Mouse (Mus musculus) induced T-regulatory cell, adult 2 months (primary cell): ENCODE data around the gene Uts2r.

Source experiments
- DNase-seq: peaks from one replicate; pipeline ENCODE4 v3.0.0-alpha.2; 2012; ENCODE audit warnings: low read depth

The Uts2r gene

DNA sequence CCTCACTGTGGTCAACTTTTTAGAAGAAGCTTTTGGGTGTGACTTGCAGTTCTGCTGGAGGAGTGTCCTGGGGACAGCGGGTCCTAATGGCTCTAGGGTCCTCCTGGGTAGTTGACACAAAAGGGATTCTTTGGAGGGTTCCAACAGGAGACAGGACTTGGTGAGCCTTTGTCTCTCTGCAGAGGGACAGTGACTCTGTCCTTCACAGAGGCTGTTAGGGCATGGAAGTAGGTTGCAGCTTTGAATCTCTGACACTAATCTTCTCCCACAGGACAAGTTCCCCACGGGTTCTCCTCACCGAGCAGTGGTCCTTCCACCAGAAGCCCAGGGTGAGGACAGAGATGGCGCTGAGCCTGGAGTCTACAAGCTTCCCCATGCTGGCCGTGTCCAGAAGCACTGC is at the start of gene Uts2r:
Gene Uts2r, plus strand, starts transcription at position 301 of the 400 bp plus-strand sequence.
- DNase-seq, result no peak

DNA sequence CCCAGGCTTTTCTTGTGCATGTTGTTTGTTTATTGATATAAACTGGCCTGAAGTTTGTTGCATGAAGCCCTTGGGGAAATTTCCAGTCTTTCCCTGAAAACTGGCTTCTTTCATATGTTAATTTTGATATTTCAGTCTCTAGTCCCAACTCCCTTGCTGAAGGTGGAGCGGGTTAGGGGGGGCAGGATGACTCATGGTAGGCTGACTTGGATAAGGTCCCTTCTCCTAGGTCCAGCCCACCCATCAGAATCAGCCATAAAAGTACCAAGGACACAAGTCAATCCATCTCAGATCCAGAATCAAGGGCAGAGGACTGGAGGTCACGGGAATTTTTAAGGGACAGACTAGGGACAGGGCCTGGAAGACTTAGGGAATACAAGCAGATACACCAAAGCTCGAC is 49.0 kb upstream of the Uts2r start:
- DNase-seq, result no peak

DNA sequence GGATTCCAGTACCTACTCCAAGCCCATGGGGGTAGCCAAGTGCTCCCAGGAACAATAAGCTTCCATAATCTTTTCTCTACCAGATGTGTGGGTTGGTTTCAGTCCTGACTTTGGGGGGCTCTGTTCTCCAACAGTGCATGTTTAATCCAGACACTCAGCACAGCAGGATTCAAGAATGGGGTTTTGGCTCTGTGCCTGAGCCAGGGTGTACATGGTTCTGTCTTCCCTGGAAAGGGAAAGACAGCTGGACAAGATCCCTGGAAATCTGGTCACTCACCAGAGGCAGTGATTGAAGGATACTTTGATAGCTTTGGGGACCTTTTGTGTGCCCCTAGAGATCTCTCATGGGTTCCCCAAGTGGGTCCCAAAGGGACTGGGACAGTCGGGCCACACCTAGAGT is 48.5 kb upstream of the Uts2r start:
- no peak for DNase-seq

DNA sequence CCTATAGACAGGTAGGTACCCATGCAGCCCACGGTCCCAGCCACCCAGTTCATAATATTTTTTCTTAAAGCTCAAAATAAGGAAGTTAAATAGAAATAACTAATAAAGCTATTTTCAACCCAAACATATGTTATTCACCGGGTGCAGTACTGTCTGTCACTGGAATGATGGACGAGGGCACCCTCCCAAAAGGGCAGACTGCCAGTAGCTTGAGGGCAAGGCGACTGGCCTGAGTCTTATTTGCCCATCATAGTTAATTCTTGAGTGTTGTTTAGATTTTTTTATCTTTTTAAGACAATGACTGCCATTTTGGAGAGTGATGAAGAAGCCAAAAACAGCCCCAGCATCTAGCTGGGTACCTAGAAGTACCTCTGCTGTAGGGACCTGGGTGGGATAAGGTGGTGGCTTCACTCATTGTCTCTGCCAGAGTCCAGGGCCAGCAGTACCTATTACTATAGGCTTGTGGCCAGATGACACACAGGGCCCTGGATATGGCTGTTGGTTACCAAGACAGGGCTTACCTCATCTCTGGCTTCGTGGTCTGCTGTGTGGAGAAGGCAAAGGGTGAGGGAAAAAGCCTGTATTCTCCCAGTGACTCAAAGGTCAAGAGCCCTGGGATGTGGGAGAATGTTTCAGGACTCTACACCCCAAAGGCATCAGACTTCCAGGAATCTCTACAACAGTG is 47.8 kb upstream of the Uts2r start:
- DNase-seq, result no peak

DNA sequence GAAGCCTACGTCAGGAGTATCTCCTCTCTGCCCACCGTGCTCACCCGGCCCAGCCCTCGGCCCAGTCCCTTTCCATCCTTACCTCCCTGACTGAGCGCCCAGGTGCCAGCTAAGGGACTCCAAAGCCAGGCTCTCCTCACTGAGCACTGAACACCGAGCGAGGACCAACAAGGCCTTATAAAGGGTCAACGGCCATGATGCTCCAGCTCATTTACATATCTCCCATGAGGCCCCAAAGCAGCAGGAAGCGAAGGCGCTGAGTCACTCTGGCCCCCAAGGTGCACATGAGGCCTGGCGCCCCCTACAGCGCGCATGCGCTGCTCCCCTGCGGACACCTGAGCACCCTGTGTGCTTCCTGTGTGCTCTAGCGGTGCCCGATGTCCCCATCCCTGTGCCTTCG is 42.0 kb upstream of the Uts2r start:
- DNase-seq, result no peak

DNA sequence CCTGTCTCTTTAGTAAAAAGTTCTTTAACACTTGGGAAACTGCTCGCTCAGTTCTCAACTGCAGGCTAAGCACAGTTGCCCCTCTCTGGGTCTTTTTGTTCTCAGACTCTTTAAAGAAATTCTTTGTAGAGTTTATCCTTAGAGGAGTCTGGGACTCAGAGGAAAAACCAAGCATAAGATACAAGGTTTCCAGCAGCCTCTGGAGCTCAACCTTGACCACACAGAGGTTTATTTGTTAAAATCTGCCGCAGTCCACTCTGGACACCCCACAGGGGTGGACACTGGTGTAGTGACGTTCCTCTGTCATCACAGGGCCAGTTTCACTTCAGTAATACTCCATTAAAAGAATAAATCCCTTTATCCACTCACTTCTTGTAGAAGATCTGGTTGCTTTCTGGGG is 41.5 kb upstream of the Uts2r start, which contains the start of gene Tex19.2:
Gene Tex19.2, minus strand, starts transcription at position 101 of the 400 bp plus-strand sequence.
- DNase-seq, result no peak

DNA sequence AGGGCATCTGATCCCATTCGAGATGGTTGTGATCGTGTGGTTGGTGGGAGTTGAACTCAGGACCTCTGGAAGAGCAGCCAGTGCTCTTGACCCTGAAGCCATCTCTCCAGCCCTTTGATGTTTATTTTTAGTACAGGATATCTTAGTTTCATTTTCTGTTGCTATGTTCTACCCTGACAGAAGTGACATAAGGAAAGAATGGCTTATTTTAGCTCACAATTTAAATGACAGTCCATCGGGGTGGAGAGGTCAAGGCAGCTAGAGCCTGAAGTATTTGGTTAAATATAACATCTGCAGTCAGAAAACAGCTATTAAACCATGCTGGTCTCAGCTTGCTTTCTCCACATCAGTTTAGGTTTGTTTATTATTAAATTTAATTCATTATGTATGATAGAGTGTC is 38.9 kb upstream of the Uts2r start:
- no peak for DNase-seq

DNA sequence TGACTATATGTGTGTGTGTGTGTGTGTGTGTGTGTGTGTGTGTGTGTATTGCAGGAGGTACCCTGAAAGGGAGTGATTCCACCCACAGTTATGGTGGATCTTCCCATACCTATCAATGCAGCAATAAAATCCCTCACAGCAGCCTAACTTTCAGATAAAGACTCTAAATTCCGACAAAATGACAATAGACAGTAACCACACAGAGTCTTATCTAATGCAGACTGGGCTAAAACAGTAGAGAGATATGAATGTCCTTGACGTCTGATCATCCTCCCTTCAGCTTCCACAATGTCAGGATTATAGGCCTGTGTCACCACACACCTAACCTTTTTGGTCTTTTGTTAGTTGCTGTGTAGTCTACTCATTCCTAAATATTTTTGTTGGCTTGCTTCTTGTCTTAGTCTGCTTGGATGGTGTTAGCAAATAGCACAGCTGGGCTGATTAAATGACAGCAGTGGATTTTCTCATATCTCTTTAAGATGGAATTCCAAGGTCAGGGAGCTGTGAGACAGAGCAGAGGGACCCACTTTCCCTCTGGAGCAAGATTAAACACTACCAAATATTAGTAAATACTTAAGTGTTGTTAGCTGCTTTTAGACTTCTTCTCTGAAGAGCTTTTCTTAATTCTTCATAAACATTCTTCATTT is 37.9 kb upstream of the Uts2r start:
- DNase-seq, result no peak

DNA sequence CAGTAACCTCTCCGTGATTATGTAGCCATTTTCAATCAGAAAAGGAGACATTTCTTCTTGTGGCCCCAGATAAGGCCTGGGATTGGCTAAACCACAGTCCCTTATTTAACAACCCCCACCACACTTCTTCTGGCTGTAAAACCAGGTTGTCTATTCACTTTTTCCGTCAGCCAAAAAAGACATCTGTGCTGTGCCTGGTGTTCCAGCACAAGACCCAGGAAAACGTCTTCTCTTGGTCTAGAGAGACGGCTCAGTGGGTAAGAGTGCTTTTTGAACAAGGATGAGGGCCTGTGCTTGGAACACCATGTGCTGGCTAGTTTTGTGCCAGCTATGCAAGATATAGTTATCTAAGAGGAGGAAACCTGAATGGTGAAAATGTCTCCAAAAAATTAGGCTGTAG is 36.6 kb upstream of the Uts2r start:
- no peak for DNase-seq

DNA sequence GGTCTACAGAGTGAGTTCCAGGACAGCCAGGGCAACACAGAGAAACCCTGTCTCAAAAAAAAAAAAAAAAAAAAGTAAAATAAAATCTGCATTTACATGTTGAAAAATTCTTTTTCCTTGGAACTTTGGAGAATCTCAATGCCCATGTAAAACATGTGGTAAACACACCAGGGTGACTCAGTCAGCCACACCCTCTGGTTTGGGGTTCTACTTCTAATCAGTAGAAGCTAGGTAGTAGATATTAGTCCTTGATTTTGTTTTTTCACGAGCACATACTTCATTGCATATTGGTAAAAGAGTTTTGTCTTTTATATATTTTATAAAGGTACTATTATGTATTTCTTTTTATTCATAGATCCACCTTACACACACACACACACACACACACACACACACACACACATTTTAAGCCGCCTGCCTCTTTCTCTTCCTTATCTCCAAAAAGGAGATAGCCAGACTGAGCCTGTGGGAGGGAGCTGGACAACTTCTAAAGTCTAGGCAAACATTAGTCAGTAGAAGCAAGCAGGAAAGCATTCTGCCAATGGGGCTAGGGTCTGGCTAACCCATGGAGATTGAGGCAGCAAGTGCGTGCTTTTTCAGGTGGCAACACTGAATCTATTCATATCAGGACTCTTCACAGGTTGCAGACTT is 34.4 kb upstream of the Uts2r start:
- no peak for DNase-seq

DNA sequence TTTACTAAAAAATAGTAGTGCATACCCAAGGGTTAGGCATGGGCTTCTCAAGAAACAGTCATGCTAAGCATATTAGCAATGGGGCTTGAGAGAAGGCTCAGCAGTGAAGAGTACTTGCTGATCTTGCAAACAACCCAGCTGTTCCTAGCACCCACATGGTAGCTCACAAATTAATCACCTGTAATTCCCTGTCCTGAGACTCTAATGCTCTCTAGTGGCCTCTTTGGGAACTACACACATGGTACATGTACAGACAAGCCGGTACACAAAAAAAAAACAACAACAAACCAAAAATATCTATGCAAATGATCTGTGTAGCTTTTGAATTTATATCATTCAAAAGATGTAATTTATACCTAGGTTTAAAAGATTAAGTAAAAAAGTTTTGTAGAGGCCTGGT is 33.7 kb upstream of the Uts2r start:
- peak; percentile 70 for DNase-seq

DNA sequence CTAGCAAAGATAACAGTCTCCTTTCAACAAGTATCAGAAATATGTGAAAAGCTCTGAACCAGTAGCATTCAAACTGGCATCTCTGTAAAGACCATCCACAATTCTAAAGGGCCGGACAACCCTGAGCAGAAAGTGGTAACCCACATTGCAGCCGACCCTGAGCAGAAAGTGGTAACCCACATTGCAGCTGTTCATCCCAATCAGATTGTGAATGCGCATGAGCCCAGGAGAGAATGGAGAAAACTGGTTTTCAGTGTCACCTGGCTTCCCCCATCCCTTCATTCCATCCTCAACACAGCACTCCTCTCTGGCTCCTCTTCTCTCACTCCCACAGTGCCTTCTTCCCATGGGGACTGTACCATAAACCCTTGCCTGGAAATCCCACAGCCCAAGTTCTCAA is 32.6 kb upstream of the Uts2r start:
- DNase-seq, result no peak

DNA sequence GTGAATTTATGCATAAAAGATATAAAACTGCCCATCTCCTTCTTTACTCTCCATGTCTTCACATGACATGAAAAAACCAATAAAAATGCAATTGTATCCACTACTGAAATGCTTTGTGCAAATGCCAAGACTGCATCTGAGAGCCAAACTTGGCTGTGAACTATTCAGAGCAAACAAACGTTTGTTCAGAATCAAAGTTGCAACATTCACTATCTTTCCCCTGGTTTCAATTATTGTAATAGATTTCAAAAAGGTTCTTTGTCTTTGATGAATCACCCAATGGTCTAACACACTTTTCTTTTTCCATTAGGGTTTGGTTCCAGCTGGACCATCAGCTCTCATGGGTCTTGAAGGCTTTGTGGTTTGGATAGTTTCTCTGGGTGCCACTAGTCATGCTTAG is 30.5 kb upstream of the Uts2r start:
- no peak for DNase-seq

DNA sequence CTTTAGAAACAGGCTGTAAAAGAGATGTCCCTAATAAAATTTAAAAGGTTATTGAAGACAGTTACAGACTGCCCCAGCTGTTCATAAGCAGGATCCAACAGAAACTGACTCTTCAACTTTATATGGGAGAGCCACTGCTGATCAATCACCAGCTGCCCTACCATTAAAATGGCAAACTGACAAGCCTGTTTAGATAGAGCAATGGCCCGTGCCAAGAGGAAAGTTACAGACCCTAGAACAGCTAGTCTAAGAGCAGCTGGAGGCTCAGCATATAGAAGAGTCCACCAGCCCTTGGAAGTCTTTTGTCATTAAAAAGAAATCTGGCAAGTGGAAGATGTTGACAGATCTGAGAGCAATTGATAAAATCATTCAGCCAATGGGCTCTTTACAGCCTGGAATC is 25.5 kb upstream of the Uts2r start:
- no peak for DNase-seq

DNA sequence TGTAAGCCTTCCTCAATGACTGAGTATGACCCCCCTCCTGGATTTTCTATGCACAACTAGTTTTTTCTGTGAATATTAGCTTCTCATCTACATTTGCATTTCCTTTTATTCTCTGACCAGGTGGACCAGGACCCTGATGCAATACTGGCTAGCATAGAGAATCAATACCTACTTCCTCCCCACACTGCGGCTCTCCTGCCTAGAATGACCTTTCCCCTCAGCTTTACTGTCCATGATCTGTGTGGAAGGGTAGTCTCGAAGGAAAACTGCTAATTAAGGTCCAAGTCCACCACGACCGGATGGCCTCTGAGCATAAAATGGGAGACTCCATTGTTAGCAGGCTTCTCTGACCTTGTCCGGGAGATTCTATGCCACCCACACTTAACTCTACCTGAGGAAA is 22.4 kb upstream of the Uts2r start:
- no peak for DNase-seq

DNA sequence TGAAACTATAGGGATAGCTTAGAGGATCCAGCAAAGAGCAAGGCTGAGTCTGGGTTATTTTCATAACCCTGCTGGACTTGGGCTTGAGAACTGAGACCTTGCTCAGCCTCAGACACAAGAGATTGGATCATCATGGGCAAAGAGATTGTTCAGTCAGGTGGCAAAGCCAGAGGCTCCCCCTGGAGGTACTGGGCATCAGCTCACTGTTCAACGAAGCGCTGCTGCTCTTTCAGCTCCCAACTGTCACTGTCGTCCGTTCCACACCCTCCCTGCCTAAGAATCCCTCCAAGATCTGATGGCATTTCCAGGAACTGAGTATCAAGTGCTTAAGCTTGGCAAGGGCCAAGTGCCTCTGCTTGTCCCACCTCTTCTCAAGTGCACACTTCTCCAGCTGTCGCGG is 21.3 kb upstream of the Uts2r start:
- no peak for DNase-seq

DNA sequence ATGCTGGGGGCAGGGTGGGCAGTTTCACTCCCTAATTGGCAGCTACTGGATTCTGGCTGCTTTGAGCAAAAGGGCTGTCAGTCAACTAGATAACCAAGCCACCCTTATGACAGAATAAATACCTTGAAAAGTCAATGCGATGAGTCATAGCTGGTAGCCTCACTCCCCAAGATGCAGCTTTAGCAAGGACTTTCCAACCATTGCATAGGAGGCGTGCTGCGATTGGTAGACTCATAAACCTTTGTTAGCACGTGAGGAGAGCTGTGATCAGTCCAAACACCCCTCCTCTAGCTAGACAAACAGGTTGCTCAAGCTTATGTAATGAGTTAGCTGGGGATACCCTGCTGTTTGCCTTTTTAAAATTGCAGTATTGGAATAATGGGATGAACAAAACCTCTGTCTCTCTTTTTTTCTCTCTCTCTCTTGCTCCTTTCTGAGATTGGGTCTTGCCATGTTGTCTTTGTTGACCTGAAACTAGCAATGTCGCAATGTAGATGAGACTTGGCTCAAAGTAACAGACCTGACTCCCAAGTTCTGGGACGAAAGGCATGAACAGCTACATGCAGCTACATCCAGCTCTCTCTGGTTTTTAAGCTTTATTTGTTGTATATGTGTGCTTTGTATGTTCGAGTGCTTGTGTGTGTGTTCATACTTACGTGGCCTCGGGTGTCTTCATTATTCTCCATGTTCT is 16.6 kb upstream of the Uts2r start:
- no peak for DNase-seq

DNA sequence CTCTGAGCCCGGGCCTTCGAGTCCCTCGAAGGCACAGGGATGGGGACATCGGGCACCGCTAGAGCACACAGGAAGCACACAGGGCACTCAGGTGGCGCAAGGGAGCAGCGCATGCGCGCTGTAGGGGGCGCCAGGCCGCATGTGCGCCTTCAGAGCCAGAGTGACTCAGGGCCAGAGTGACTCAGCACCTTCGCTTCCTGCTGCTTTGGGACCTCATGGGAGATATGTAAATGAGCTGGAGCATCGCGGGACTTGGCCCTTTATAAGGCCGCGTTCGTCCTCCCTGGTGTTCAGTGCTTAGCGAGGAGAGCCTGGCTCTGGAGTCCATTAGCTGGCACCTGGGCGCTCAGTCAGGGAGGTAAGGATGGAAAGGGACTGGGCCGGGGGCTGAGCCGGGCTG is 14.2 kb upstream of the Uts2r start, which contains the start of gene Tex19.1:
Gene Tex19.1, plus strand, starts transcription at position 279 of the 400 bp plus-strand sequence.
- no peak for DNase-seq

DNA sequence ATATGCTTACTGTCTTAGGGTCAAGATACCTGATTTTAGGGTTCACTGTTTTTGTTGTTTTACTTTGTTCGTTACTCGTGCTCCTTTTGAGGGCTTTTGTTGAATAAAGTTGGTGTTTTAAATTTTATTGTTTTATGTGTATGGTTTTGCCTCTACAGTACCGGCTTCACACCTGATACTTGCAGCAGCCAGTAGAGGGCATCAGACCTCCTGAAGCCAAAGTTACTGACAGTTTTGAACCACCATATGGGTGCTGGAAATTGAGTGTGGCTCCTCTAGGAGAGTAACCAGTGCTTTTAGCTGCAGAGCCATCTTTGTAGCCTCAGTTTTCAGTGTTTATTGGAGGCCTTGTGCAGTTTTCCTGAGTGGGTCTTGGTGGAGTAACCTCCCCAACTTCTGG is 11.9 kb upstream of the Uts2r start:
- DNase-seq, result peak; percentile 36

DNA sequence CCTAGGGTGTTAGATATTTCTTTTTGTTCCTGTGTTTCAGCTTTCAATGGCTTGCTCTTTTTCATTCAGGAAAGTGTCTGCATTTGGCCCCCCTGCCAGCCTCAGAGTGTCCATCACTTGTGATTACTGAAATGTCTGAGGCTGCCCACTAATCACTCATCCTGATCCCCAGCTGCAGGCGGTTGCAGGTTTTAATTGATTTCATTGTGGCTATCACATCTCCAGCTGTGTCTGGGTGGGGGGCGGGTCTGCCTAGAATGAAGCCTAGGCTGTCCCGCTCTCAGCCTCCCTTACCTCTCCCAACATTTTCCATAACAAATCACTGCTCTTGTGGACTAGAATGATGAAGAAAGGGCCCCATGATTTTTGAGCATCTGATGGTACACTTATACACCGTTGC is 5.9 kb upstream of the Uts2r start:
- DNase-seq, result no peak

DNA sequence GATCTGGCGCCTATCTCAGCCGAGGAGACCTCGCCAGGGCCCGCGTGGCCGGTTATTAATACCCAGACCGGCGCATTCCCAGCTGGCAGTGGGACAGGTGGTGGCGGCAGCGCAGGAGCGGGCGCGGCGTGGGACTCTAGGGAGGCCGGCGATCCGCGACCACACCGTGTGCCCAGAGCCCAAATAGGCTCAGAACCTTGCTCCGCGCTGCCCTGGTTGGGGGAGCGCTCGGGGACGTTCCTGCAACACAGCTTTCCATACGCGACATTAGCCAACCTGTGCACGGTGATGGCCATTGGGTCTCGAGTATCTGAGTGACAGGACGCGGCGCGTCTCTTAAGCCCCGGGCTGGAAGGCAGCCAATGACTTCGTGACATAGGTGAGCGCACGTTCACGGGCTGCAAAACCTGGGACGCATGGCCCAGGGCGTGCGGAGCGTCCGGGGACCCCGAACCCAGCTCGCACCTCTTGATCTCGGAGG is 3.6 kb upstream of the Uts2r start:
- no peak for DNase-seq

DNA sequence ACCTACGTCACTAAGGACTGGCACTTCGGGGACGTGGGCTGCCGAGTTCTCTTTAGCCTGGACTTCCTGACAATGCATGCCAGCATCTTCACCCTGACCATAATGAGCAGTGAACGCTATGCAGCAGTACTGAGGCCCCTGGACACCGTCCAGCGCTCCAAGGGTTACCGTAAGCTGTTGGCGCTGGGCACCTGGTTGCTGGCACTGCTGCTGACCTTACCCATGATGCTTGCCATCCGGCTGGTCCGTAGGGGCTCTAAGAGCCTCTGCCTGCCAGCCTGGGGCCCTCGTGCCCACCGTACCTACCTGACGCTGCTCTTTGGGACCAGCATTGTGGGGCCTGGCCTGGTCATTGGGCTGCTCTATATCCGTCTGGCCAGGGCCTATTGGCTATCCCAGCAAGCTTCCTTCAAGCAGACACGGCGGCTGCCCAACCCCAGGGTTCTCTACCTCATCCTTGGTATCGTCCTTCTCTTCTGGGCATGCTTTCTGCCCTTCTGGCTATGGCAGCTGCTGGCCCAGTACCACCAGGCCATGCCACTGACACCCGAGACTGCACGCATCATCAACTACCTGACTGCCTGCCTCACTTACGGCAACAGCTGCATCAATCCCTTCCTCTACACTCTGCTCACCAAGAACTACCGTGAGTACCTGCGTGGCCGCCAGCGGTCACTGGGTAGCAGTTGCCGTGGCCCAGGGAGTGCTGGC is 720 bp downstream of the Uts2r start:
- no peak for DNase-seq
